Mouse (Mus musculus): ENCODE results near the gene Kcna1.

Gene Kcna1

GRCm38 (mm10) chr6:126599201-126599995 lies 46.8 kb downstream of the Kcna1 start:
- DNase-seq (ENCODE audit: low read depth, low spot score): no peak

GRCm38 (mm10) chr6:126597741-126598140 lies 48.4 kb downstream of the Kcna1 start:
- no peak for DNase-seq (ENCODE audit: low read depth, low spot score)

- no peak for DNase-seq (ENCODE audit: low read depth, low spot score)
Observed at GRCm38 (mm10) chr6:126595805-126596629, 50.2 kb downstream of the Kcna1 start.

GRCm38 (mm10) chr6:126595130-126595529 lies 51.1 kb downstream of the Kcna1 start:
- DNase-seq (ENCODE audit: low read depth, low spot score): no peak

- no peak for DNase-seq (ENCODE audit: low read depth, low spot score)
Observed at GRCm38 (mm10) chr6:126594365-126594764, 51.8 kb downstream of the Kcna1 start.

GRCm38 (mm10) chr6:126593336-126593735 lies 52.8 kb downstream of the Kcna1 start:
- no peak for DNase-seq (ENCODE audit: low read depth, low spot score)

Data from embryo, embryonic 11.5 days (tissue).